Mouse (Mus musculus) neural tube, embryonic 12.5 days (tissue): ENCODE measurements at regions not wholly inside any gene's neighbourhood (a gene's known extent, or its start where the extent isn't known, plus 50 kb on each side); places are given as distances from the start of the nearest gene placed in this dataset.

Experiments used
- ATAC-seq: fragments of 200-750 bp; cut with Nextera tagmentation; 2 replicates; pipeline ENCODE4 v1.8.0; 2017; ENCODE audit warnings: low read depth, mild to moderate bottlenecking, moderate TSS enrichment, moderate library complexity; ENCODE audit not compliant: low FRiP score
- H3K27ac ChIP-seq: fragments of 300-500 bp; sonication (generic); 2 replicates; pipeline ENCODE4 v1.5.1; 2016
- H3K27me3 ChIP-seq: fragments of 300-500 bp; sonication (generic); replicated peaks from 2 replicates; pipeline ENCODE4 v1.6.1; 2016; ENCODE audit warnings: mild to moderate bottlenecking
- H3K36me3 ChIP-seq: fragments of 300-500 bp; sonication (generic); 2 replicates; pipeline ENCODE4 v1.6.1; 2016; ENCODE audit warnings: mild to moderate bottlenecking
- H3K4me1 ChIP-seq: fragments of 300-500 bp; sonication (generic); 2 replicates; pipeline ENCODE4 v1.6.1; 2016
- H3K4me2 ChIP-seq: fragments of 300-500 bp; sonication (generic); replicated peaks from 2 replicates; pipeline ENCODE4 v1.6.1; 2016; ENCODE audit warnings: mild to moderate bottlenecking
- H3K4me3 ChIP-seq: fragments of 300-500 bp; sonication (generic); 2 replicates; pipeline ENCODE4 v1.5.1; 2016
- H3K9ac ChIP-seq: fragments of 300-500 bp; sonication (generic); 2 replicates; pipeline ENCODE4 v1.6.1; 2016; ENCODE audit warnings: mild to moderate bottlenecking
- H3K9me3 ChIP-seq: fragments of 300-500 bp; sonication (generic); 2 replicates; pipeline ENCODE4 v1.6.1; 2016; ENCODE audit warnings: mild to moderate bottlenecking
- WGBS: fragments of 180-500 bp; shearing (Covaris S2); methylation state at CpG from one replicate; pipeline ENCODE4 v1.1.7; 2016; 5-methylcytosine and 5-hydroxymethylcytosine counted together

DNA sequence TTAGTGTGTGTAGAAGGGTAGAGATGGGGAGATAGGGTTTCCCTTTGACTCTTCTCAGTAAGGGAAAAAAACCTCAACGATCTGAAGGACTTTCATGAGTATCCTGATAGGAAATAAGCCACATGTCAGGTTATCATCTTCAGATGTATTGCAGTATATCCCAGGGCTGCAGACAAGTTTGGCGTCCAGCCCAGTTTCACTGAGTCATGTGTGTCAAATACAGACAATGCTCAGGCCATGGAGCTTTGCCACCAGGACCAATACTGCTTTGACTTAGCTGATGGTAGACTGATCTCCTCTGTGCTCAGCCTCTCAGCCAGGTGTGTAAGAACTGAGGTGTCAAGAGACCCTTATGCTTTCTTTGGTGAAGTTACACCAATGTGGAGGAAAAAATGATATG is 62.9 kb downstream of the Cst10 start:
- Histone ChIP-seq H3K4me3 (no peak overlapping the region), H3K4me1 (no peaks in the 10 kb centered on the region), H3K9me3 (no peaks in the 10 kb centered on the region), H3K27ac (no peak overlapping the region), H3K4me2 (no peak overlapping the region), H3K27me3 (no peaks in the 10 kb centered on the region), H3K9ac (no peak overlapping the region), H3K36me3 (no peaks in the 10 kb centered on the region)
- WGBS: 85% methylated on average over 2 of the region's 2 CpGs
- ATAC-seq: no peak

DNA sequence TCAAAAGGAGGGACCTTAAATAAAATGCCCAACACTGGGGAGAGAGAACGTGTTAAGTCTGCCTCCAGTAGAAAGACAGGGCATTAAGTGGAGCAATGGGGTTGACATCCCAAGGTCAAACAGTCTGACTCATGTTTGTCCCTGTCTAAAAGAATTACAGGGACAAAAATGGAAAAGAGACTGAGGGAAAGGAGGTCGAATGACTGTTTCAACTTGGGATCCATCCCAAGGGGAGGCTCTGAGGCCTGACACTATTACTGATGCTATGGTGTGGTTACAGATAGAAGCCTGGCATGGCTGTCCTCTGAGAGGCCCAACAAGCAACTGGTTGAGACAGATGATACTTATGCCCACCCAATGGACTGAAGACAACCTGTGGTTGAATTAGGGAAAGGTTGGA is 67.6 kb downstream of the Cst10 start:
- Histone ChIP-seq H3K36me3 (no peaks in the 10 kb centered on the region), H3K27me3 (no peaks in the 10 kb centered on the region), H3K9me3 (no peaks in the 10 kb centered on the region), H3K4me1 (no peaks in the 10 kb centered on the region), H3K4me3 (no peak overlapping the region), H3K4me2 (no peak overlapping the region), H3K27ac (no peak overlapping the region), H3K9ac (no peak overlapping the region)
- 82% methylated on average over 2 of the region's 2 CpGs for WGBS
- no peak for ATAC-seq

DNA sequence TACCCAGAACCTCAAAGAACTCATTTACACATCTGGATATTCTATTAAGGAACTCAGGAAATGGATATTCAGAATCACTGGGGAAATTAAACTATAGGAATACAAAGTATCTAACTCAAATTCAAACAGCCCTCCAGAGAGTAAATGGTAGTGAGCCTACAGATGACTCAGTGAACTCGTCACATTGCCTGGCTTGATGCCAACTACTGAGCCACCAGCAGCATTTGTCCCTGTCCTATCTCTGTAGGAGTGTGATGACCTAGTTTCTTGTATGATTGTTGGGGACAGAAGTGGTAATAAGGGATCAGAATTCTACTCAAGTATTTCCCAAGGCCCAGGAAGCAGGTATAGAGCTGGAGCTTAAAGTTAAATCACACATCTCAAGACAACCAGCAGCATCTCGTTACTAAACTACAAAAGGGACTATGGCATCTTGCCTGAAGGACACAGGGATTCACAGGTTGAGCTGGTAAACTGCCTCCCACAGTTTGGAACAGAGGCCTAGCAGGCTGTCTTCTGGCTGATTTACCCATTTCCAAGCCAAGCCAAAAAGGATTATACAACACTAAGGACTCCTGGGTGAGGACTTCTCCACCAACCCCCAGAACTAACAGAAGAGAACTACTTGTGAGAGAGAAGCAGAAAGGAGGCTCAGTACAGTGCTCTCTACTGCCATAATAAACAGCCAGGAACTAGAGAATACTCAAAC is 88.6 kb downstream of the Cst10 start:
- no peak for ATAC-seq
- WGBS: 63% methylated on average over 2 of the region's 2 CpGs
- no peaks in the 10 kb centered on the region for H3K9me3 ChIP-seq

DNA sequence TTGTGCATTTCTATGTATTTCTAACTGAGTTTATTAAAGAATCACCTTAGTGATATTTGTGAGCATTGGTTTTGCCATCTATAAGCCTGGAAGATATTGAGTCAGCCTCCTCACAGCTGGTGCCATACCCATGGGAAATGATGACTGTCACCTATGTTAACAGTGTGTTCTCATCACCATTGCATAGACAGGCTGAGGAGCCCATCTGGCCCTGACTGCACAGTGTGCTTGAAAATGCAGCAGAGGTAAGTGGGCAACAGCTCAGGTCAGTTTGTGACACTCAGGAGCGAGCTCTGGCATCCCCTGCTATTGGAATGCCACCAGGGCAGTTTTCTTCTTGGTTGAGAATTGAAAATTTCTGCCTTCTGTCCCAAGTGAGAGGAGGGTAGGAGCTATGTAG is 108.0 kb downstream of the Cst10 start:
- Histone ChIP-seq H3K36me3 (no peaks in the 10 kb centered on the region), H3K9me3 (no peaks in the 10 kb centered on the region), H3K27ac (no peak overlapping the region), H3K4me1 (no peaks in the 10 kb centered on the region), H3K4me3 (no peak overlapping the region), H3K9ac (no peak overlapping the region), H3K4me2 (no peak overlapping the region), H3K27me3 (no peaks in the 10 kb centered on the region)
- ATAC-seq: no peak
- WGBS: 84% methylated on average over 1 of the region's 1 CpGs

More for the DNA sequence above, 88.6 kb downstream of the Cst10 start:
- Histone ChIP-seq H3K9ac (no peak overlapping the region), H3K36me3 (no peaks in the 10 kb centered on the region), H3K4me1 (no peaks in the 10 kb centered on the region), H3K27ac (no peak overlapping the region), H3K4me3 (no peak overlapping the region), H3K4me2 (no peak overlapping the region), H3K27me3 (no peaks in the 10 kb centered on the region)

DNA sequence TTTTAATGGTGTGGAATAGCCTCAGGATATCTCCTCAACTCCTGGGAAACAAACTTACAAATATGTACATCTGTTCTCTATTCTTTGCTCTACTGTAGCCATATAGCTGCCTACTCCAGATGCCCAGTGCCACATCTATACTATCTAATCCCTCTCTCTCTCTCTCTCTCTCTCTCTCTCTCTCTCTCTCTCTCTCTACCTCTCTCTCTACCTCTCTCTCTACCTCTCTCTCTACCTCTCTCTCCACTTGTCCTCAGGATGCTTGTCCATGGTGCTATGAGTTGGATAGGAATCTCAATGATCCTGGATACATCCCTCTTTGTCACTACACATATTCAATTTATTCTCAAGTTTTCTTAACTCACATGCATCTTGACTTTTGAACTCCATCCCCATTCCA is 119.6 kb downstream of the Cst10 start:
- no peak overlapping the region for H3K9ac ChIP-seq
- no peak overlapping the region for H3K4me3 ChIP-seq
- no peaks in the 10 kb centered on the region for H3K27me3 ChIP-seq
- H3K4me2 ChIP-seq: no peak overlapping the region
- no peaks in the 10 kb centered on the region for H3K4me1 ChIP-seq
- no peaks in the 10 kb centered on the region for H3K9me3 ChIP-seq
- no peak overlapping the region for H3K27ac ChIP-seq
- ATAC-seq: no peak
- no peaks in the 10 kb centered on the region for H3K36me3 ChIP-seq

DNA sequence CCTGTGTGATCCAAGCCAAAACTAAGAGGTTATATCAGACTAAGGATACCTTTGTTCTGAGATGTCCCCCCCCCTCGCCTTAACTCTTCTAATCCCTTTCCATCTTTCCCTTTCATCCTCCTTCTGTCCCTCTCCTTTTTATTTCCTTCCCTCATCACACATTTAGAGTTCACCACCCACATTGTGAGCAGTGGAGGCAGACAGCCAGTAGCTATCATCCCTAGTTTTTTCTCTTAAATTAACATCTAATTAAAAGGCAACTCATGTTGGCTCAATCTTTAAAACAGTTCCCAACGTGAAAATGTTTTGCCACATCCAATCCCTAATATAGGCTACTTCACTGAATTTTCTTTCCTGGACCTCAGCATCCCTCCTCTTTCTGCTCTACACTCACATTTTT is 138.0 kb downstream of the Cst10 start:
- Histone ChIP-seq H3K4me2 (no peak overlapping the region), H3K4me1 (no peaks in the 10 kb centered on the region), H3K4me3 (no peak overlapping the region), H3K36me3 (no peaks in the 10 kb centered on the region), H3K9ac (no peak overlapping the region), H3K9me3 (no peaks in the 10 kb centered on the region), H3K27ac (no peak overlapping the region), H3K27me3 (no peaks in the 10 kb centered on the region)
- ATAC-seq: no peak
- 77% methylated on average over 2 of the region's 2 CpGs for WGBS

DNA sequence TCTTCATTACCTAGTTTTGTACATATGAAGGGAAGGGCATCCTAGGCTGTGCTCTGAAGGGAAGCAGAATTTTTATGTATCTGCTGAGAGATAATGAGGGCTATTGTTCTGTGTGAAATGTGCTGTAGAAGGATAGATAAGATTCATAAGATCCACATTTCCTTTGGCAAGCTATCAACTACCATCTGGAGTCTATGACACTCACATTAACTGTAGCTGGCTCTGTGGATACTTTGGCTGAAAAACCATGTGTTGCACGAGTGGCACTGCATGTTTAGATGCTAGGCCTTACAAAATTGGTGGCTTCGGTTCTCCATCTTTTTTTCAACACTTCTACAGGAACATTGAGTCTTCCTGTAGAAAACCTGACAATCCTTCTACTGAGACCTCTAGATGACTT is 140.9 kb downstream of the Cst10 start:
- Histone ChIP-seq H3K4me1 (no peaks in the 10 kb centered on the region), H3K9me3 (no peaks in the 10 kb centered on the region), H3K36me3 (no peaks in the 10 kb centered on the region), H3K27ac (no peak overlapping the region), H3K4me3 (no peak overlapping the region), H3K9ac (no peak overlapping the region), H3K27me3 (no peaks in the 10 kb centered on the region), H3K4me2 (no peak overlapping the region)
- 75% methylated on average over 2 of the region's 2 CpGs for WGBS
- ATAC-seq: no peak

DNA sequence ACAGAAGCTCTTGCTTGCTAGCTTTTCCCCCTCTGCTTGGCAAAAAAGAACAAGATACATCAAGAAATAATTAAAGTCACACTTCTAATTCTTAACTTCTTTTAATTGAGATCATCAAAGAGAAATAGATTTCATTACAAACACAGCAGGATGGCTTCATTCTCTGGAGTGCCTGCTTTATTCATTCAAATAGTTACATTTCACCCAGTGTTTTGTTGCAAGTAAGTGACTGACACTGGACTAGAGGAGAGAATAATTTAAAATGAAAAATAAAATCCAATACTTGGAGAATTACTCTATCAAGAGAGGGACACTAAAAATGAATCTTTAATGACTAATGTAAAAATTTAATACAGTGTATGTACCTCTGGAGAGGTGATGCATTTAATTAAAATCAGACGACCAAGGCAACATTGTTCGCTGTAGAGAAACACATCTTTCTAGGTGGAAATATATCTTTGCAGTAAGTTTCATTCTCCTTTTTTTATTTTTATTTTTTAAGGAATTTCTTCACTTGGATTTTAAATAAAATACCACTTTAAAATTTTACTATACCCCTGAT is 141.9 kb downstream of the Cst10 start:
- WGBS: 98% methylated on average over 2 of the region's 2 CpGs
- Histone ChIP-seq H3K9me3 (no peaks in the 10 kb centered on the region), H3K9ac (no peak overlapping the region), H3K4me3 (no peak overlapping the region), H3K27ac (no peak overlapping the region), H3K36me3 (no peaks in the 10 kb centered on the region), H3K4me1 (no peaks in the 10 kb centered on the region), H3K4me2 (no peak overlapping the region), H3K27me3 (no peaks in the 10 kb centered on the region)
- ATAC-seq: no peak

DNA sequence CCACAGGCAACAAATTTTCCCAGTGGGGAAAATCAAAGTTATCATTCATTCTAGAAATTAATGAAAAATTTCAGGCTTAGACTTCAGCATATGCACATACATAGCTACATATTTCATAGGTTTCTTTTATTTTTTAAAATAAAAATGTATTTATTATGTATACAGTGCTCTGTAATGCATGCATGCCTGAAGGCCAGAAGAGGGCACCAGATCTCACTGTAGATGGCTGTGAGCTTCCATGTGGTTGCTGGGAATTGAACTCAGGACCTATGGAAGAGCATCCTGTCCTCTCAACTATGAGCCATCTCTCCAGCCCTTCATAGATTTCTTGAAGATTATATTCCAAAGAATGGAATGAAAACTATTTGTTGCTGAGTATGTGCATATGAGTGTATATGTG is 150.4 kb downstream of the Cst10 start:
- H3K27ac ChIP-seq: no peak overlapping the region
- H3K4me1 ChIP-seq: no peaks in the 10 kb centered on the region
- no peak overlapping the region for H3K4me2 ChIP-seq
- H3K27me3 ChIP-seq: no peaks in the 10 kb centered on the region
- no peaks in the 10 kb centered on the region for H3K36me3 ChIP-seq
- ATAC-seq: no peak
- no peaks in the 10 kb centered on the region for H3K9me3 ChIP-seq
- no peak overlapping the region for H3K4me3 ChIP-seq
- H3K9ac ChIP-seq: no peak overlapping the region

DNA sequence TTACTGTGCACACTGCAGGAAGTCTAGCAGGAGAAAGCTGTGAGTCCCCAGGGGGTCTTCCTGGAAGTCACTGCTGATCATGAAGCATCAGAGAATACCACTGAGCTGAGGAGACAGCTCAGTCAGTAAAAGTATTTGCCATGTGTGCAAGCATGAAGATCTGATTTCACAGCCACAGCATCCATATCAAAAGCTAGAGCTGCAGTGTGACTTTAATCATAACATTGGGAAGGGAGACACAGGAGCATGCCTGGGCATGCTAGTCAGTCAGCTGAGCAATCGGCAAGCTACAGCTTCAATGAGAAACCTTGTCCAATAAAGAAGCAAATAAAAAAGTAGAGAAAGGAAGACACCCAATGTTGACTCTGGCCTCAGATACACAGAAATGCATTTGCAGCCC is 168.9 kb downstream of the Cst10 start:
- no peaks in the 10 kb centered on the region for H3K36me3 ChIP-seq
- H3K9me3 ChIP-seq: no peaks in the 10 kb centered on the region
- no peaks in the 10 kb centered on the region for H3K4me1 ChIP-seq
- H3K4me3 ChIP-seq: no peak overlapping the region
- no peak overlapping the region for H3K9ac ChIP-seq
- H3K4me2 ChIP-seq: no peak overlapping the region
- H3K27me3 ChIP-seq: no peaks in the 10 kb centered on the region
- H3K27ac ChIP-seq: no peak overlapping the region
- ATAC-seq: no peak
- WGBS: 78% methylated on average over 1 of the region's 1 CpGs

DNA sequence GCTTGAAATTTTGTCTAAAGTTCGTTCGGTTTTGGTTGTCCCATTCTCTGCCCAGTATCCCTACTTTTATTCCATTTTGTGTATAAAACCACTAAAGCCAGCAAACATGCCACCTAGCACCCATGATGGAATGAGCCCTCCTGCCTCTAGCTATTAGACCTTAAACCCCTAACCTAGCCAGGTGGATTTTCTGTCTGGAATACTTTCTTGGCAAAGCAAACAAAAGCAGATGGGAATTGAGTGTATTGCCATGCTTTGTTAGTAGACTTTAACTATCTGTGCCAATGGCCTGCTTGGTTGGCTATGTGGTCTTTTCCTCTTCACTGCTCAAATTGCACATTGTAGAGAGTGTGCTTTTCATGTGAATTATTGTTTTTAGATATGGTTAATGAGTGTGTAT is 197.7 kb downstream of the Cst10 start:
- Histone ChIP-seq H3K4me3 (no peak overlapping the region), H3K27ac (no peak overlapping the region), H3K9ac (no peak overlapping the region), H3K4me1 (no peaks in the 10 kb centered on the region), H3K4me2 (no peak overlapping the region), H3K36me3 (no peaks in the 10 kb centered on the region), H3K27me3 (no peaks in the 10 kb centered on the region), H3K9me3 (no peaks in the 10 kb centered on the region)
- 85% methylated on average over 2 of the region's 2 CpGs for WGBS
- no peak for ATAC-seq

DNA sequence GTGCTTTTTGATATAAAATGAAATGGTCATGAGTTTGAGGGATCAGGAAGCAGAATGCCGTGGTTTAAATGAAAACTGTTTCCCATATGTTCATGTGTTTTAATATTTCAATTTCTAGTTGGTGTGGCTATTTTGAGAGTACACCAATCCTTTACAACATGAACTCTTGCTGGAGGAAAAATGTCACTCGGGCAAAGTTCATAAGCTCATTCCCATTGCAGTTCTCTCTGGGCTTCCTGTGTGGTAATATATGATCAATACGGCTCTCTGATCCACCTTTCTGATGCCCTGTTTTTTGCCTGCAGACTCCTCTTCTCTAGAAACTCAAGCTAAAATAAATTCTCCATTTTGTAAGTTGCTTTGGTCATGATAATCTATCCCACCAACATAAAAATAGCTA is 208.5 kb downstream of the Cst10 start:
- Histone ChIP-seq H3K27ac (no peak overlapping the region), H3K4me3 (no peak overlapping the region), H3K9me3 (no peaks in the 10 kb centered on the region), H3K36me3 (no peaks in the 10 kb centered on the region), H3K4me1 (no peaks in the 10 kb centered on the region), H3K4me2 (no peak overlapping the region), H3K9ac (no peak overlapping the region), H3K27me3 (no peaks in the 10 kb centered on the region)
- ATAC-seq: no peak
- 89% methylated on average over 3 of the region's 3 CpGs for WGBS
